Mouse (Mus musculus) forebrain, embryonic 12.5 days (tissue): ENCODE results near the gene Usp2. TPM values are rescaled to one million over a fixed set of nuclear protein-coding genes. Genes with fewer than 3 reads are reported as not detected.

Source experiments
- ATAC-seq: fragments of 200-750 bp; cut with Nextera tagmentation; 2 replicates; pipeline ENCODE4 v1.8.0; 2017; ENCODE audit warnings: moderate TSS enrichment; ENCODE audit not compliant: low FRiP score
- H3K27ac ChIP-seq: fragments of 300-500 bp; sonication (generic); 2 replicates; pipeline ENCODE4 v1.5.1; 2016; ENCODE audit warnings: mild to moderate bottlenecking
- H3K27me3 ChIP-seq: fragments of 300-500 bp; sonication (generic); 2 replicates; pipeline ENCODE4 v1.6.1; 2016; ENCODE audit warnings: mild to moderate bottlenecking
- H3K36me3 ChIP-seq: fragments of 300-500 bp; sonication (generic); replicated peaks from 2 replicates; pipeline ENCODE4 v1.6.1; 2016; ENCODE audit warnings: mild to moderate bottlenecking
- H3K4me1 ChIP-seq: fragments of 300-500 bp; sonication (generic); 2 replicates; pipeline ENCODE4 v1.6.1; 2016
- H3K4me2 ChIP-seq: fragments of 300-500 bp; sonication (generic); 2 replicates; pipeline ENCODE4 v1.6.1; 2016; ENCODE audit warnings: mild to moderate bottlenecking, moderate library complexity
- H3K4me3 ChIP-seq: fragments of 300-500 bp; sonication (generic); replicated peaks from 2 replicates; pipeline ENCODE4 v1.5.1; 2016; ENCODE audit warnings: mild to moderate bottlenecking
- H3K9ac ChIP-seq: fragments of 300-500 bp; sonication (generic); 2 replicates; pipeline ENCODE4 v1.6.1; 2016; ENCODE audit warnings: mild to moderate bottlenecking
- H3K9me3 ChIP-seq: fragments of 300-500 bp; sonication (generic); 2 replicates; pipeline ENCODE4 v1.6.1; 2016
- WGBS: fragments of 180-500 bp; shearing (Covaris S2); methylation state at CpG from one replicate; pipeline ENCODE4 v1.1.7; 2016; 5-methylcytosine and 5-hydroxymethylcytosine counted together
- polyA plus RNA-seq: library from polyadenylated mRNA; unstranded; fragments of >200 nt; fragmentation: Nextera tagmentation; extraction: Ambion mirVana; gene quantifications from 2 replicates; pipeline ENCODE4 v1.2.1, GENCODE M21; 2016

Usp2 gene
- polyA plus RNA-seq, 1 experiment from 2014 or later: 10.2 TPM

DNA sequence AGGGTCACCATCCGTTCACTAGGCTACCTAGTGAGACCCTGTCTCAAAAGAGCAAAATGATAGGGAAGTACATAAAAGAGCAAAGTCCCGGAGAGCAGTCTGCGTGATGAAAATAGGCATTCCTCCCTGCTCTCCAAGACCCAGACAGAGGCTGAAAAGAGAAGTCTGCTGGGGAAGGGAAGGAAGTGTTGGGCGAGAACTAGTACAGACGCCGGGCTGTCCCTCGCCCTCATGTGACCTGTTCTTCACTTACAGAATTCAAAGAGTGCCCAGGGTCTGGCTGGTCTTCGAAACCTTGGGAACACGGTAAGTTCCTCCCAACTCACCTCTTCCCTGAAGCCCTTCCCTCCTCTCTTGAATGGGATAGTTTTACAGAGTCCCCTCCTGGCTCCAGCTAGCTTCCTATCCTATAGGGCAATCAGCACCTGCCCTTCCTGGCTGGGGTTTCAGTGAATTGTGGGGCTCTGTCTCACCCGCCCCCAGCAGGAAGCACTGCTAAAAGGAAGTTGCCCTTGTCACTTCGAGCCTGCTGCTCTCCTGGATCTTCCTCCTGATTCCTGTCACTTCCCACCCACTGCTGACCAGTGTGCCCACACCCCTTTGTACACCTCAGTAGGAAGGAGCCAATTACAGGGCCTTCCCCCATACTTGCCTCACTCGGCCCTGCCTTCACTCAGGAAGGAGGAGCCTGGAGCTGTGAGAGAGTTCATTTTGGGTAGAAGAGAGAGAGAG lies 22.2 kb downstream of the Usp2 start:
- H3K4me3 ChIP-seq: no peak overlapping the region
- ATAC-seq: no peak
- WGBS: 67% methylated on average over 12 of the region's 12 CpGs
- no peak overlapping the region for H3K9ac ChIP-seq
- H3K27me3 ChIP-seq: peaks cover 56% of the 10 kb centered on the region
- peaks cover 10% of the 10 kb centered on the region for H3K36me3 ChIP-seq
- peaks cover 32% of the 10 kb centered on the region for H3K4me1 ChIP-seq
- no peak overlapping the region for H3K27ac ChIP-seq
- H3K4me2 ChIP-seq: no peak overlapping the region
- H3K9me3 ChIP-seq: no peaks in the 10 kb centered on the region

DNA sequence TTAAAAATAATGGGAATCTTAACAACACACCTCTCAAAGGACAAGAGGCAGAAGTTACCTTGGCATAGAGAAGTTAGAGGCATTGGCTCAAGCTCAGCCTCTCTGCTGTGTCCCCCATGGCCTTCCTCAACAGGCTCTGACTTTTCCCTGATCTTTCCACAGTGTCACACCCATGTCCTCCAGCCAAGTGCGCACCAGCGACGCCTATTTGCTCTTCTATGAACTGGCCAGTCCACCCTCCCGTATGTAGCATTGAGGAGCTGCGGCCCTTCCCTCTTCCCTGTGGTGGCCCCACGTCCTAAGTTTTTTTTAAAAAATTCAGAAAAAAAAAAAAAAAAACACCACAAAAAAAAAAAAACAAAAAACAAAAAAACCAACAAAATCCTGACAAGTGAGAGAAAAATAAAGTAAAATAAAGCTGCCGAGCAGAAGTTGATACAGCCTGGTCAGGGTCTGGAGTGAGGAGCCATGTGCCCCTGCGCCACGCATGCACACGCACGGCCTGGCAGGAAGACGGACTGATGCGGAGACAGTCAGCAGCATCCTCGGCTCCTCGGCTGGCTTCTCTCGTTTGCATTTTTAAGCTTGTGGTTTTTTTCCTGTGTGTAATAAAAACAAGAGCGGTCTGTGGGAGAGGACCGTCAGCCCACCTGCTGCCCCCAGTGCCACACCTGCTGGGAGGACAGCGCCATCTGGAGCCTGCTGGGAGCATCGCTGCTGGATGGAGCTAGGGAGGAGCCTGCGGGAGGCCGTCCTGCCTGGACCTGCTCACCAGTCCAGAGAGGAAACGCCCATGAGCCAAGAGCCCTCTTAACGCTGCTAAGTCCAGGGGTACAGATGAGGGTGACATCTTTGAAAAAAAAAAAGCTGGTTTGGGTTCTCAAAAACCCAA lies 27.0 kb downstream of the Usp2 start:
- H3K27ac ChIP-seq: no peak overlapping the region
- 0 out of 2 replicates have a peak overlapping the region, but pooled peaks have one; percentile 21 for H3K9ac ChIP-seq
- H3K4me1 ChIP-seq: peaks cover 16% of the 10 kb centered on the region
- WGBS: 31% methylated on average over 24 of the region's 24 CpGs
- peak; percentile 68; the same call in 1 of the 2 replicates for ATAC-seq
- no peak overlapping the region for H3K4me3 ChIP-seq
- peak overlapping the region; percentile 41 for H3K4me2 ChIP-seq
- H3K27me3 ChIP-seq: peaks cover 12% of the 10 kb centered on the region; the same call in 1 of the 2 replicates
- H3K36me3 ChIP-seq: peaks cover 10% of the 10 kb centered on the region
- no peaks in the 10 kb centered on the region for H3K9me3 ChIP-seq

DNA sequence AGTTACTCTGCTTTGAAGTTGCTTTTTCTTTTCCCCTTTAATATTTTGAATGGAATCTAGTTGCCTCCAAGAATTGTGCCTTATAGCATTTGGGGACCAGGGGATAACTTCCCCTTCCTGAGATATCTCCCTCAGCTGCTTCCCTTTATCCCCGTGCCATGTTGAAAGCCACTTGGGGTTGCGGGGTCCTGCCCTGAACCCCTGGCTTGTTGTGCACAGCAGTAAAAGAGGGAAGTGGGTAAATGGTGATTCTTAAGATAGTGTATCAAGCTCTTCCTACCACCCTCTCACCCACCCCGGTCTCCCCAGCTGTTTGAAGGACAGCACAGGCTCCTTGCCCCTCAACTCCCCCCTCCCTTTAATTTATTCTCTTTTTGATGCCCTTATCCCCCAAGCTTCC lies 27.9 kb downstream of the Usp2 start:
- H3K27me3 ChIP-seq: peaks cover 4% of the 10 kb centered on the region; the same call in 1 of the 2 replicates
- peaks cover 10% of the 10 kb centered on the region for H3K36me3 ChIP-seq
- ATAC-seq: no peak
- peaks cover 16% of the 10 kb centered on the region for H3K4me1 ChIP-seq
- 90% methylated on average over 3 of the region's 3 CpGs for WGBS
- H3K4me3 ChIP-seq: no peak overlapping the region
- H3K27ac ChIP-seq: no peak overlapping the region
- H3K9ac ChIP-seq: no peak overlapping the region
- no peak overlapping the region for H3K4me2 ChIP-seq
- H3K9me3 ChIP-seq: no peaks in the 10 kb centered on the region

DNA sequence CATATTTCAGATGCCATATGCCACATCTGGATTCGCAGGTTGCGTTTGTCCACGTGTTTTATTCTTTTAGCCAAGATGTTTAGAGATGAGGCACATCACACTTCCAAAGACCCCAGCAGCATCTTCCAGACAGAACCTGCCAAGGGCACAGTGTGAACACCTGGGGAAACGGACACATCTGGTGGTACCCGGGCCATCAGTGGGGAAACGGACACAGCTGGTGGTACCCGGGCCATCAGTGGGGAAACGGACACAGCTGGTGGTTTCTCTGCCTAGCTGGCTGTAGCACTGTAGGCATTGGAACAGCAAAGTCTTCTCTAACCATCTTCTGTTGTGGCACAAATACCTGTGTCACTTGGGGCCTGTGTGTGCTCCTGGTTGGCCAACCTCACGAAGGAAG lies 29.0 kb downstream of the Usp2 start:
- no peaks in the 10 kb centered on the region for H3K27me3 ChIP-seq
- no peak overlapping the region for H3K4me3 ChIP-seq
- H3K9ac ChIP-seq: no peak overlapping the region
- 91% methylated on average over 9 of the region's 9 CpGs for WGBS
- ATAC-seq: no peak
- peaks cover 16% of the 10 kb centered on the region for H3K4me1 ChIP-seq
- no peaks in the 10 kb centered on the region for H3K9me3 ChIP-seq
- H3K36me3 ChIP-seq: peaks cover 10% of the 10 kb centered on the region
- H3K4me2 ChIP-seq: no peak overlapping the region
- no peak overlapping the region for H3K27ac ChIP-seq

DNA sequence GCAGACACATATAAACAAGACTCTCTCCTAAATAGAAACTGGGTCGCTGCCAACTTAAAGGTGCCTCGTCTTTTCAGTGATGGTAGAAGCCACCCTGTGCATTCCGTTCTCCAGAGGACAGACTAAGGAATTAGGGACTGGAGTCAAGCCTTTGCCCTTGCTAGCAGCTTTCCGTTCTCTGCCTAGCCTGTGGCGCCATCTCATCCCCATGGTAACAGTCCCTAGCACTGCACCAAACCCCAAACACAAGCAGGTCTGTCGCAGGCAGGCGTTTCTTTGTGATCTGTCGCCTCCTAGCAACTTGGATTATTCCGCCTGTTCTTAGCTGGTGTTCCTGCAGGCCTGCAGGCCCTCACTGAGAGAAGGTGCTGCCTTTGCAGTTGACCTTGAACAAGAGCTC lies 29.7 kb downstream of the Usp2 start:
- no peak overlapping the region for H3K9ac ChIP-seq
- peaks cover 10% of the 10 kb centered on the region for H3K36me3 ChIP-seq
- H3K4me3 ChIP-seq: no peak overlapping the region
- H3K4me1 ChIP-seq: peaks cover 19% of the 10 kb centered on the region
- no peaks in the 10 kb centered on the region for H3K27me3 ChIP-seq
- H3K4me2 ChIP-seq: no peak overlapping the region
- H3K9me3 ChIP-seq: no peaks in the 10 kb centered on the region
- H3K27ac ChIP-seq: peak overlapping the region; percentile 38; the same call in 1 of the 2 replicates
- 16% methylated on average over 9 of the region's 9 CpGs for WGBS
- peak; percentile 47; the same call in 1 of the 2 replicates for ATAC-seq

DNA sequence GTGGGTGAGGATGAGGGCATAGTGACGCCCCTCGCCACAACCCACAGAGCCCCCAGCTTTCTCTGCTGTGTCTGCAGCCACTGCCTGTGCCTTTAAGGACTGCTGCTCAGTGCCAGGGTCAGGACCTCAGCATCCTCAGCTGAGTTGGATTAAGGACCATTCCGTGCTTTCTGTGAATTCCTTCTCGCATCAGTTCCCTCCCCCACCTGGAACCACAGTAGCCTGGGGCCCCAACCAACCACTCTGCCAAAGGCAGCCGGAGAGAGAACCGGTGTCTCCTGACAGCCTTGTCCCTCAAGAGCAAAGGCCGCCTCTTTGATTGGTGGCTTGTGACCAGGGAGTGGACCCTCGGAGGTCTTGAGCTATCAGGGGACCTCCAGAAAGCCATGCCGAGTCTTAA lies 34.7 kb downstream of the Usp2 start, which contains the start of gene Mfrp:
TSS of gene Mfrp (plus strand) at position 240 of the 400 bp plus-strand sequence.
- H3K27ac ChIP-seq: no peak within 1 kb of the TSS
- peaks cover 17% of the 10 kb centered on the region for H3K4me1 ChIP-seq
- H3K4me2 ChIP-seq: no peak within 1 kb of the TSS
- H3K36me3 ChIP-seq: peaks cover 25% of the 10 kb centered on the region
- no peaks in the 10 kb centered on the region for H3K27me3 ChIP-seq
- no peak within 1 kb of the TSS for H3K4me3 ChIP-seq
- WGBS: 54% methylated on average over 9 of the region's 9 CpGs
- H3K9me3 ChIP-seq: no peaks in the 10 kb centered on the region
- no peak for ATAC-seq
- no peak within 1 kb of the TSS for H3K9ac ChIP-seq

DNA sequence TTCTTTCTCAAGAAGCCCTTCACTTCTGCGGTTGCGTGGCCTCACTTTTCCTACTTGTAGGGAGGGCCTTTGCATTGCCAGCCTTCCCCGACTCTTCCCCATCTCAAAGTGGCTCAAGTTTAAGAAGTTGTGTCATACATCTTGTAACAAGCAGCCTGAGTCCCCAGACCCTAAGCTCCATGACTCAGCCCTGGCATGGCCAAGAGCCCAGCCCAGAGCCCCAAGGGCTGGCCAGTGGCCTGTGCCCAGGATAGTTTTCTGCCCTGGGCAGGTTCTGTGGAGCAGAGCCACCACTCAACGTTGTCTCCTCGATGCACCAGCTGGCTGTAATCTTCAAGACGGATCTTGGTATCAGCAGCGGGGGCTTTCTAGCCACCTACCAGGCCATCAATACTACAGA lies 38.1 kb downstream of the Usp2 start:
- no peak for ATAC-seq
- Histone ChIP-seq H3K4me1 (peaks cover 47% of the 10 kb centered on the region), H3K27ac (no peak overlapping the region), H3K4me3 (no peak overlapping the region), H3K27me3 (no peaks in the 10 kb centered on the region), H3K9ac (no peak overlapping the region), H3K4me2 (no peak overlapping the region), H3K36me3 (peaks cover 33% of the 10 kb centered on the region), H3K9me3 (no peaks in the 10 kb centered on the region)
- WGBS: 94% methylated on average over 7 of the region's 7 CpGs

DNA sequence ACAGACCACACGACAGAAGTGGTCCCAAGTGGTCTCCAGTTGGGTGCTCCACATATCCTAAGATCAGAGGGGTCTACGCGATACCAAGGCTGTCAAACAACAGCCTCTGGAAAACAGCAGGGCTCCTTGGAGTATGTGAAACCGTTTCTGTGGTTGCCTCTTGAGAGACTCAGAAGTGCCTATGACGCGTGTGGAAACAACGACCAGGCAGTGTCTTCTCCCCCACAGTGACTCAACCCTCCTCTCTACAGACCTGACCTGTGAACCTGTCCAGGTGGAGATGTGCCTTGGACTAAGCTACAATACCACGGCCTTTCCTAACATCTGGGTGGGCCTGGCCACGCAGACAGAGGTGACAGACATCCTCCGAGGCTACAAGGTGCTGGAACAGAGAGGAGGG lies 39.0 kb downstream of the Usp2 start:
- no peak overlapping the region for H3K9ac ChIP-seq
- H3K4me3 ChIP-seq: no peak overlapping the region
- peaks cover 55% of the 10 kb centered on the region for H3K4me1 ChIP-seq
- no peak overlapping the region for H3K4me2 ChIP-seq
- no peaks in the 10 kb centered on the region for H3K9me3 ChIP-seq
- no peak for ATAC-seq
- WGBS: 85% methylated on average over 10 of the region's 10 CpGs
- H3K27me3 ChIP-seq: no peaks in the 10 kb centered on the region
- H3K36me3 ChIP-seq: peaks cover 37% of the 10 kb centered on the region
- H3K27ac ChIP-seq: no peak overlapping the region

DNA sequence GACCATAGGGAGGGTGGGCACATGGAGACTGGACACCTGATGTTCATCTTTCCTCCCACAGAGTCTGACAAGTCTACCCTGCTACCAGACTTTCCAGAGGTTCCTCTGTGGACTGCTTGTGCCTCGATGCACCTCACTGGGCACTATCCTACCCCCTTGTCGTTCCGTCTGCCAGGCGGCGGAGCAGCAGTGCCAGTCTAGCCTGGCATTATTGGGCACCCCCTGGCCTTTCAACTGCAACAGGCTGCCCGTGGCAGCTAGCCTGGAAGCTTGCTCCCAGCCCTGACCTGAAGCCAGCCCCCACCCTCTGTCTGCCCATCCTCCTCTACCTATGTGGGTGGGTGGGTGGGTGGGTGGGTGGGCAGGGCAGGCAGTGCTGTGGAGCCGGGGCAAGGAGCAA lies 39.4 kb downstream of the Usp2 start:
- H3K4me3 ChIP-seq: no peak overlapping the region
- 95% methylated on average over 7 of the region's 7 CpGs for WGBS
- H3K36me3 ChIP-seq: peaks cover 37% of the 10 kb centered on the region

DNA sequence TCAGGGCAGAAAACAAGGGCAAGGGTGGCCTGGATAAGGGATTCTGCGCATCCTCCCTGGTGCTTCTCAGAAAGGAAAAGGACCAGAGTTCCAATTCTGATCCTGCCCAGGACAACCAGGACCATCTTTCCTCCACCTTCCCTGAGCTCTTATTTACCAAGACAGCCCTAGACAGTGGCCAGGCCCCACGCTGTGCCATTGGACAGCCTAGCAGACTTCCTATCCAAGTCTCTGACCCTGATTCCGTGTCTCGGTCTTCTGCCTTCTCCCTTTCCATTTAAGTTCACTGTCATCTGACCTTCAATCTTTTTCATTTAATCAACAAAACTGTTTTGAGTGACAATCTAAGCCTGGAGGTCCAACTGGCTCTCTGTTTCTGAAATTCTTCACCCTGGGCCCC lies 39.8 kb downstream of the Usp2 start:
- peak overlapping the region; percentile 37; the same call in 1 of the 2 replicates for H3K27ac ChIP-seq
- H3K9ac ChIP-seq: peak overlapping the region; percentile 40
- 71% methylated on average over 4 of the region's 4 CpGs for WGBS
- H3K9me3 ChIP-seq: no peaks in the 10 kb centered on the region
- peaks cover 37% of the 10 kb centered on the region for H3K36me3 ChIP-seq
- ATAC-seq: no peak
- H3K27me3 ChIP-seq: no peaks in the 10 kb centered on the region
- peaks cover 52% of the 10 kb centered on the region for H3K4me1 ChIP-seq
- H3K4me3 ChIP-seq: no peak overlapping the region
- H3K4me2 ChIP-seq: peak overlapping the region; percentile 41; the same call in 1 of the 2 replicates

More for the DNA sequence above, 39.4 kb downstream of the Usp2 start:
- Histone ChIP-seq H3K27me3 (no peaks in the 10 kb centered on the region), H3K9me3 (no peaks in the 10 kb centered on the region), H3K4me1 (peaks cover 55% of the 10 kb centered on the region), H3K27ac (no peak overlapping the region), H3K4me2 (no peak overlapping the region), H3K9ac (no peak overlapping the region)
- ATAC-seq: no peak

DNA sequence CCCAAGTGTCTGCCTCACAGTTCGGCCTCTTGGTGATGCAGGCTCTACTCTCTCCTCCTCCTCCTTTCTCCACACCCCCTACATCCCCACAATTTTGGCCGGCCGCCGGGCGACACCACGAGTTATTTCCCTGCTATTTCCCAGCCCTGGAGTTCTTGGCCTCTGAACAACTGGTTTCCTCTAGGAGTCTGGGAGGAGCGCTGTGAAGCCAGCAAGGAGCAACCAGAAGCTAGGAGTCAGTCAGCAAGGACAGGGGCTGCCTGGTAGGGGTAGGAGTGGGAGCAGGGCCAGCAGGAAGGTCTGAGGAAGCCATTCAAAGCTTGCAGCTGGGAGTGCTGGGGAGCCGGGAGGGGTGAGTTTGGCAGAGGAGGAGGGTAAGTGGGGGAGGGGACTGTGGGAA lies 40.3 kb downstream of the Usp2 start, which contains the start of gene C1qtnf5:
TSS of gene C1qtnf5 (plus strand) at position 136 of the 400 bp plus-strand sequence.
- Histone ChIP-seq H3K4me3 (no peak within 1 kb of the TSS; the same call in 1 of the 2 replicates), H3K4me2 (peak within 1 kb of the TSS; percentile 41), H3K4me1 (peaks cover 53% of the 10 kb centered on the region), H3K36me3 (peaks cover 37% of the 10 kb centered on the region), H3K27ac (peak within 1 kb of the TSS; percentile 37), H3K9me3 (no peaks in the 10 kb centered on the region), H3K9ac (peak within 1 kb of the TSS; percentile 40), H3K27me3 (no peaks in the 10 kb centered on the region)
- WGBS: 41% methylated on average over 8 of the region's 8 CpGs
- ATAC-seq: no peak

DNA sequence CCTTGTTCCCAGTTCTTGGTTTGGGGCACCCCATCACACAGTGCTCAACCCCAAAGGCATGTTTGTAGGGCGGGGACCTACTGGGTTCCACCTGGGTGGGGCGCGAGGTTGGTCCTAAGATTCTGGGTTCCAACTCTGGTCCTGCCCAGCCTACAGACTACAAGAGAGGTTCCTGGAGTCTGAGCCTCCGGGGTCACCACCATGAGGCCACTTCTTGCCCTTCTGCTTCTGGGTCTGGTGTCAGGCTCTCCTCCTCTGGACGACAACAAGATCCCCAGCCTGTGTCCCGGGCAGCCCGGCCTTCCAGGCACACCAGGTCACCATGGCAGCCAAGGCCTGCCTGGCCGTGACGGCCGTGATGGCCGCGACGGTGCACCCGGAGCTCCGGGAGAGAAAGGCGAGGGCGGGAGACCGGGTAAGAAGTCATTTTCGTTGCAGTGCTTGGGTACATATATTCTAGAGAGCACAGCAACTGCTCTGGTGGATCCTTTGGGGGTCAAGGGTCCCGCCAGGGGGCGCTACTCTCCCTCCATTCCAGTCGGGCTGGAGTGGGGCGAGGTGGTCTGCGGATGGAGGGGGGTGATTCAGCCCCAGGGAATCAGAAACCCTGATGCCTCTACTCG lies 40.8 kb downstream of the Usp2 start:
- WGBS: 34% methylated on average over 25 of the region's 25 CpGs
- Histone ChIP-seq H3K4me3 (no peak overlapping the region; the same call in 1 of the 2 replicates), H3K27me3 (no peaks in the 10 kb centered on the region), H3K27ac (peak overlapping the region; percentile 37; the same call in 1 of the 2 replicates), H3K9me3 (no peaks in the 10 kb centered on the region), H3K9ac (peak overlapping the region; percentile 40), H3K4me2 (peak overlapping the region; percentile 41), H3K4me1 (peaks cover 55% of the 10 kb centered on the region), H3K36me3 (peaks cover 37% of the 10 kb centered on the region)
- ATAC-seq: no peak
